Mouse (Mus musculus) olfactory bulb, adult 2 months (tissue): ENCODE results near the gene Ctcfl.

Experiments used
- CTCF ChIP-seq: fragments of 200-500 bp; IDR thresholded peaks from 2 replicates; pipeline ENCODE4 v1.5.1; 2012; ENCODE audit warnings: low read depth, mild to moderate bottlenecking, low read length, moderate library complexity; ENCODE audit not compliant: insufficient read depth
- POLR2A ChIP-seq: fragments of 200-500 bp; IDR thresholded peaks from 2 replicates; pipeline ENCODE4 v1.6.1; 2012; ENCODE audit warnings: mild to moderate bottlenecking, low read depth, low read length, moderate library complexity; ENCODE audit not compliant: insufficient read depth

DNA sequence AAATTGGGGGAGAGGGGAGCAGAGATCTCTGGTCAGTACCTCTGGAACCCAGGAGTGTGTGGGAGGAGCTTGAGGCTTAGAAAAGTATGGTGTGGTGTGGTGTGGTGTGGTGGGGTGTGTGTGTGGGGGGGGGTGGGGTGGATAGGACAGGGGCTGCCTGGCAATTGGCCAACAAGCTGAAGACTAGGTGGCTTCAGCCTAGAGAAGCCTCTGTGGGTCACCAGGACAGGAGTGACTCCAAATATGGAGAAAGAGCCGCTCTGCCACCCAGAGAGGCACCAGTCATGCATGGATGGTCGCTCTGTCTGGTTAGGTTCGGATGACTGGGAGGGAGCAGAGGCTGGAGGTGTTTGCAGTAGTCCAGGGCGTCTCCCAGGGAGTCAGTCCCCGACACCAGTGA lies 71.9 kb downstream of the Ctcfl start:
- TF ChIP-seq CTCF, result no peak
- TF ChIP-seq POLR2A, result no peak
